Mouse (Mus musculus): Measurements from ENCODE around the gene Mrps18a.

DNA sequence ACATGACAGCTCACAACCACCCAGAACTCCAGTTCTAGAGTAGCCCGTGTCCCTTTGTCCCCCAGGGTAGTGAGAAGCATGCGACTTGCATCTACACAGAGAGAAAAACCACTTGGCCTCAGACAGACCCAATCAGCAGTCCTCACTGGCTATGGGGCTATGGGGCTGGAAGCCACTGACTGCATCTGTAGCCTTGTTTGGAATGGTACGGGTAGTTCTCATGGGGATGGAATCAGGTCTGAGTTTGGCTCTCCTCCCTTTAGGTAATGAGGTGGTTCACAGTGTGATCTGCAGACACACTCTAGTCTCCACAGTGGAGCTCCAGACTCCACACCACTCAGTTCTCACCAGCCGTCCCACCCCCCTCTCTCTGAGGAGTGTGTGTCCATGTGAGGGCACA is 12.5 kb downstream of the Mrps18a start:
- TF ChIP-seq EP300 (IDR thresholded peaks at IDR 0.05): no peak
- no peak for TF ChIP-seq CTCF (IDR thresholded peaks at IDR 0.05)

All from lung, postnatal 0 days (tissue).